8 mouse cellular contexts compared by ENCODE assay signal in genomic region chr10:127739083-127739660, GRCm38 (mm10). TPM values are rescaled to one million over a fixed set of nuclear protein-coding genes. Genes with fewer than 3 reads are reported as not detected.
DNase-seq lines count a peak whose midpoint lies in the region; ATAC-seq and TF ChIP-seq lines count a peak whose summit lies in the region.

Gene Zbtb39, plus strand, starts transcription at chr10:127739538.

- peak within 1 kb of the TSS; percentile 67 for H3K4me2 ChIP-seq in hindbrain, embryonic 16.5 days (ENCODE audit: low read length)

- intact Hi-C loops in gastrocnemius, adult 2 months (cut with DNase I) = loop anchor here (2.0 to 5.0 kb wide), 3 partner anchors 97 to 273 kb away; partner anchors contain the start of gene Stat6
- intact Hi-C loops in left cerebral cortex, adult 2 months (cut with DNase I) = loop anchor here (2.0 kb wide), 1 partner anchor 98 kb away; no protein-coding TSS in a partner anchor

- 2% methylated on average over 20 of the region's 61 CpGs for WGBS in hindbrain, embryonic 16.5 days

- H3K4me3 ChIP-seq in gastrocnemius, adult 2 months = peak within 1 kb of the TSS; percentile 92
- H3K4me3 ChIP-seq in hindbrain, embryonic 16.5 days (ENCODE audit: low read length) = peak within 1 kb of the TSS; percentile 92
- H3K4me3 ChIP-seq in left cerebral cortex, adult 2 months = peak within 1 kb of the TSS; percentile 72

- H3K9ac ChIP-seq in hindbrain, embryonic 16.5 days (ENCODE audit: low read depth, low read length) = peak within 1 kb of the TSS; percentile 98

- H3K27ac ChIP-seq in gastrocnemius, adult 2 months = peak within 1 kb of the TSS; percentile 86
- peak within 1 kb of the TSS; percentile 81 for H3K27ac ChIP-seq in hindbrain, embryonic 16.5 days (ENCODE audit: low read depth, low read length)
- peak within 1 kb of the TSS; percentile 47; the same call in 1 of the 2 replicates for H3K27ac ChIP-seq in left cerebral cortex, adult 2 months

- TF ChIP-seq CTCF in gastrocnemius, adult 2 months (IDR thresholded peaks at IDR 0.05) = peak; percentile 74
- peak; percentile 62 for TF ChIP-seq CTCF in left cerebral cortex, adult 2 months (IDR thresholded peaks at IDR 0.05)

- DNase-seq in T-cell, adult 2 months (ENCODE audit: low spot score) = peak; percentile 82
- DNase-seq in cerebellum, postnatal 25 days = peak; percentile 82 to 92
- peak; percentile 92 for DNase-seq in gastrocnemius, adult 2 months
- DNase-seq in left cerebral cortex, adult 2 months (ENCODE audit: extremely low spot score in 1 of 2, low spot score in 2 of 2) = peak; percentile 71 to 76
- peak; percentile 57 to 65 for DNase-seq in right cerebral cortex, adult 2 months (ENCODE audit: low spot score in 2 of 2)
- peak; percentile 70 to 80 for DNase-seq in urinary bladder, postnatal 36 days (ENCODE audit: low spot score in 2 of 2)

- ATAC-seq in hindbrain, embryonic 16.5 days = peak; percentile 90
- ATAC-seq in megakaryocyte, adult 5-6 weeks (ENCODE audit: poor library complexity, severe bottlenecking) = peak; percentile 60

- no peaks in the 10 kb centered on the region for H3K27me3 ChIP-seq in hindbrain, embryonic 16.5 days (replicated peaks; ENCODE audit: control insufficient read depth, insufficient read depth, low read length)

- peaks cover 10% of the 10 kb centered on the region for H3K4me1 ChIP-seq in hindbrain, embryonic 16.5 days (ENCODE audit: control insufficient read depth, insufficient read depth, low read depth, low read length)

- H3K36me3 ChIP-seq in hindbrain, embryonic 16.5 days (ENCODE audit: control insufficient read depth, insufficient read depth, low read length) = peaks cover 25% of the 10 kb centered on the region

- H3K9me3 ChIP-seq in hindbrain, embryonic 16.5 days (ENCODE audit: control insufficient read depth, low read length) = no peaks in the 10 kb centered on the region

RNA-seq across cellular contexts. Expression of gene Zbtb39, which starts in this region (rescaled TPM):
- 1 to 10 TPM; 6.6 to 7.2 TPM for total RNA-seq in gastrocnemius, adult 2 months (2021)
- 2.4 TPM in 2 replicates for polyA plus RNA-seq in hindbrain, embryonic 16.5 days (2015; fragmentation: Nextera tagmentation; extraction: Ambion mirVana)
- 10 to 100 TPM in 1 of 2 experiments, 1 to 10 TPM in 1; 9.8 to 10.3 TPM for total RNA-seq in left cerebral cortex, adult 2 months (2021)
- 3.3 and 5.1 TPM in 2 replicates for total RNA-seq in megakaryocyte, adult 5-6 weeks (2015)
- total RNA-seq in megakaryocyte, adult 5-6 weeks (2017) = 3.2 and 4.3 TPM in 2 replicates

Comparison
In these comparisons a context has a peak if more than half of its experiments do, and no peak if none do; other contexts are left out.
1. Peak in every context shown above with its lines: DNase-seq, ATAC-seq, H3K4me3 ChIP-seq and H3K27ac ChIP-seq.